Mouse (Mus musculus): ENCODE measurements around the gene Rpl27a. TPM values are rescaled to one million over a fixed set of nuclear protein-coding genes. Genes with fewer than 3 reads are reported as not detected.

Rpl27a gene
- total and polyA plus RNA-seq, 3 experiments, result 402 to 9,138 (median 833) TPM

- TF ChIP-seq GATA1 (IDR thresholded peaks at IDR 0.05; ENCODE audit: borderline replicate concordance, low read length) (no peak), CTCF (IDR thresholded peaks at IDR 0.05; ENCODE audit: low read depth, low read length) (no peak), GATA2 (IDR thresholded peaks at IDR 0.05; ENCODE audit: borderline replicate concordance, low read depth, low read length) (no peak), POLR2AphosphoS5 (IDR thresholded peaks at IDR 0.05; ENCODE audit: insufficient replicate concordance, low read depth, low read length) (no peak), TAL1 (conservative IDR thresholded peaks at IDR 0.05; ENCODE audit: low read depth, low read length) (no peak)
- Histone ChIP-seq H3K4me1 (ENCODE audit: insufficient read depth, low read depth, low read length) (peaks cover 56% of the 10 kb centered on the region), H3K4me3 (ENCODE audit: low read depth, low read length) (peak overlapping the region; percentile 3; the same call in 1 of the 2 replicates), H3K36me3 (replicated peaks) (no peaks in the 10 kb centered on the region), H3K9me3 (replicated peaks) (no peaks in the 10 kb centered on the region), H3K27me3 (ENCODE audit: insufficient read depth, low read length) (no peaks in the 10 kb centered on the region; the same call in 1 of the 2 replicates)
- no peak for DNase-seq (ENCODE audit: low spot score)
- peak; percentile 72 for ATAC-seq (ENCODE audit: extremely low read depth, insufficient number of reproducible peaks, low FRiP score, poor library complexity, severe bottlenecking)
Measured at GRCm38 (mm10) chr7:109510799-109511198, 8.1 kb upstream of the Rpl27a start.

DNA sequence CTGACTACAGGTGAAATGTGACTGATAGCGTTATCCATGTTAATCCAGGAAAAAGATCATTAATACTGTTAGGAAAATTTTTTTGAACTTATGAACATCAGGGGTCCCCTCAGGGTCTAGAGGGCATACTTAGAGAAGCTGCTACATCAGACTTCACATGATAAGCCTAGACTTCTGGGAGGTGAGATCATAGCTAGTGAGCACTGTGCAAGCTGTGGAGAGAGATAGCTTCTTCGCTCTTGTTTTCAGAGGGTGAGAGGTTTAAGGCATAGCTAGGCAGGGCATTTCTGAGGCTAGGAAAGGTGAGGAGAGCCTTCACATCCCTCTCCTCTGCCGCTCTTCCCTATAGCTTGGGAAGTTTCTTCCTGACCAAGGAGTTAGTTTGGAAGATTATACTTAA is 7.1 kb upstream of the Rpl27a start:
- ATAC-seq (ENCODE audit: extremely low read depth, insufficient number of reproducible peaks, low FRiP score, poor library complexity, severe bottlenecking) (no peak), DNase-seq (ENCODE audit: low spot score) (no peak)
- Histone ChIP-seq H3K4me1 (ENCODE audit: insufficient read depth, low read depth, low read length) (peaks cover 60% of the 10 kb centered on the region), H3K9me3 (replicated peaks) (no peaks in the 10 kb centered on the region), H3K4me3 (ENCODE audit: low read depth, low read length) (no peak overlapping the region), H3K27me3 (ENCODE audit: insufficient read depth, low read length) (no peaks in the 10 kb centered on the region; the same call in 1 of the 2 replicates), H3K36me3 (replicated peaks) (no peaks in the 10 kb centered on the region)
- TF ChIP-seq GATA1 (IDR thresholded peaks at IDR 0.05; ENCODE audit: borderline replicate concordance, low read length) (no peak), TAL1 (conservative IDR thresholded peaks at IDR 0.05; ENCODE audit: low read depth, low read length) (peak; percentile 33; the same call in 1 of the 2 replicates)

DNA sequence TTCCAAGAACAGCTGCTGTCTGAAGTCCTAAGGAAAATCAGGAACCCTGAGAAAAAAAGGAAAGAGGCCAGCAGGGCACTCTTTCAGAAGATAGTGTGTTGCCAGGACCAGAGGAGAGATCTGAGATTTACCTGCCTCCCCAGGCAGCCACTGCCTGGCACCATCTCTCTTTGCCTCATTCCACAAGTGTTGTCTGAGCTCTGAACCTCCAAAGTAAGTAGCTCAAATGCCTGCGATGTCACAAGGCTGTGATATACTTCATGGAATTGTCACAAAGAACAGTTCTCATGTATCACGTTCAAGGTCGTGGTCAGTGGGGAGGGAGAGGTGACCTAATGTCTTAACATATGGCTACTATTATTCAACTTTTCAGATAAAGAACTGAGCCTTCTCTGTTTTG is 2.4 kb upstream of the Rpl27a start:
- Histone ChIP-seq H3K36me3 (replicated peaks) (peaks cover 24% of the 10 kb centered on the region), H3K27me3 (ENCODE audit: insufficient read depth, low read length) (no peaks in the 10 kb centered on the region), H3K4me3 (ENCODE audit: low read depth, low read length) (no peak overlapping the region), H3K9me3 (replicated peaks) (no peaks in the 10 kb centered on the region), H3K4me1 (ENCODE audit: insufficient read depth, low read depth, low read length) (peaks cover 46% of the 10 kb centered on the region)
- DNase-seq (ENCODE audit: low spot score), result no peak
- no peak for TF ChIP-seq CTCF (IDR thresholded peaks at IDR 0.05; ENCODE audit: low read depth, low read length)
- TF ChIP-seq GATA2 (IDR thresholded peaks at IDR 0.05; ENCODE audit: borderline replicate concordance, low read depth, low read length), result no peak
- TF ChIP-seq GATA1 (IDR thresholded peaks at IDR 0.05; ENCODE audit: borderline replicate concordance, low read length), result no peak
- TF ChIP-seq POLR2AphosphoS5 (IDR thresholded peaks at IDR 0.05; ENCODE audit: insufficient replicate concordance, low read depth, low read length), result no peak
- TF ChIP-seq TAL1 (conservative IDR thresholded peaks at IDR 0.05; ENCODE audit: low read depth, low read length), result no peak
- ATAC-seq (ENCODE audit: extremely low read depth, insufficient number of reproducible peaks, low FRiP score, poor library complexity, severe bottlenecking), result no peak

DNA sequence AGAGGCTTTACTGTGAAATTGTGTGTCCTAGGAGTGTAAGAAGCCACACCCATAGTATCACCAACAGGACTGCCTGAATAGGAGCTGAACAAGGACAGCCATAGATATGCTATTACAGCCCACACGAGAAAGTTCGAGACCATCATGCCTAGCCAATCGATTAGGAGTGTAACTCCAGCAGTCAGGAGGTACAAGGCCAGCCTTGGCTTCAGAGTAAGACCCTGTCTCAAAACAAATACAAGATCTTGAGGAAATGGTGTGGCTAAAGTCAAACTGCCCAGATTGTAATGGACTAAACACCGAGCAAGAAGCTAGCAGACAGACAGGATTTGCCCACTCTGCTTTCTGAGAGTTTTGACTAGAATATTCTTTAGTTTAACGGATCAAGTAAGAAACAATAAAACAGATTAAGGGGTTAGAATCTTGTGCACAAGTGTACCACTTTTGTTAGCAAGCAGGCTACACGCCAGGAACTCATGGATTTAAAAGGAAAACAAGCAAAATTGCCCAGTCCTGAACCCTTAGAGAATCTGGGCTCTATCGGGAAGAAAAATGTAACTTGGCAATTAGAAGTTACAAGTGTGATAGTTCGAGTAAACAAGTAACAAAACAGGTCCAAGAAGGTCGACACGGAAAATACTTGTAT is 788 bp upstream of the Rpl27a start:
- peak; percentile 43 for DNase-seq (ENCODE audit: low spot score)
- ATAC-seq (ENCODE audit: extremely low read depth, insufficient number of reproducible peaks, low FRiP score, poor library complexity, severe bottlenecking), result peak; percentile 50
- Histone ChIP-seq H3K36me3 (replicated peaks) (peaks cover 40% of the 10 kb centered on the region), H3K27me3 (ENCODE audit: insufficient read depth, low read length) (no peaks in the 10 kb centered on the region), H3K4me1 (ENCODE audit: insufficient read depth, low read depth, low read length) (peaks cover 47% of the 10 kb centered on the region), H3K9me3 (replicated peaks) (no peaks in the 10 kb centered on the region), H3K4me3 (ENCODE audit: low read depth, low read length) (peak overlapping the region; percentile 92)
- no peak for TF ChIP-seq TAL1 (conservative IDR thresholded peaks at IDR 0.05; ENCODE audit: low read depth, low read length)
- TF ChIP-seq CTCF (IDR thresholded peaks at IDR 0.05; ENCODE audit: low read depth, low read length), result no peak
- no peak for TF ChIP-seq GATA1 (IDR thresholded peaks at IDR 0.05; ENCODE audit: borderline replicate concordance, low read length)
- no peak for TF ChIP-seq GATA2 (IDR thresholded peaks at IDR 0.05; ENCODE audit: borderline replicate concordance, low read depth, low read length)
- no peak for TF ChIP-seq POLR2AphosphoS5 (IDR thresholded peaks at IDR 0.05; ENCODE audit: insufficient replicate concordance, low read depth, low read length)

DNA sequence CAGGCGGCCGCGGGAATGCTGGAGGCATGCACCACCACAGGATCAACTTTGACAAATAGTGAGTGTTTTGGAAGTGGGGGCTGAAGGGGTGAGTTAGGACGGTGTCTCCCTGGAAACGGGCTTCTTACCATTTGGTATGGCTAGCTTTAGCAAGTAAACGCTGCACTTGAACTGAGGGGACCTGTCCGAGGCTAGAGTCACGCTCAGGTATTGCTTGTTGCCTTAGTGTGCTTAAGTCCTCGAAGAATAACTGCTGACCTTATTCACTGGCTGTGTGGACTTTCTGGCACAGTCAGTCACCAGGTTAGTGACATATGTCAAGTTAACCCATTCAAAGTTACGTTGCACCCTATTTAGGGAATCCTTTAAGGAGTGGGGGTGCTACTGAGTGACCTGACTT is 989 bp downstream of the Rpl27a start:
- H3K4me1 ChIP-seq (ENCODE audit: insufficient read depth, low read depth, low read length), result peaks cover 45% of the 10 kb centered on the region
- no peaks in the 10 kb centered on the region for H3K27me3 ChIP-seq (ENCODE audit: insufficient read depth, low read length)
- no peak for ATAC-seq (ENCODE audit: extremely low read depth, insufficient number of reproducible peaks, low FRiP score, poor library complexity, severe bottlenecking)
- TF ChIP-seq CTCF (IDR thresholded peaks at IDR 0.05; ENCODE audit: low read depth, low read length) (no peak), GATA2 (IDR thresholded peaks at IDR 0.05; ENCODE audit: borderline replicate concordance, low read depth, low read length) (no peak), GATA1 (IDR thresholded peaks at IDR 0.05; ENCODE audit: borderline replicate concordance, low read length) (no peak), POLR2AphosphoS5 (IDR thresholded peaks at IDR 0.05; ENCODE audit: insufficient replicate concordance, low read depth, low read length) (no peak; the same call in 1 of the 2 replicates), TAL1 (conservative IDR thresholded peaks at IDR 0.05; ENCODE audit: low read depth, low read length) (no peak)
- peak overlapping the region; percentile 92 for H3K4me3 ChIP-seq (ENCODE audit: low read depth, low read length)
- no peak for DNase-seq (ENCODE audit: low spot score)
- H3K9me3 ChIP-seq (replicated peaks), result no peaks in the 10 kb centered on the region
- H3K36me3 ChIP-seq (replicated peaks), result peaks cover 58% of the 10 kb centered on the region

DNA sequence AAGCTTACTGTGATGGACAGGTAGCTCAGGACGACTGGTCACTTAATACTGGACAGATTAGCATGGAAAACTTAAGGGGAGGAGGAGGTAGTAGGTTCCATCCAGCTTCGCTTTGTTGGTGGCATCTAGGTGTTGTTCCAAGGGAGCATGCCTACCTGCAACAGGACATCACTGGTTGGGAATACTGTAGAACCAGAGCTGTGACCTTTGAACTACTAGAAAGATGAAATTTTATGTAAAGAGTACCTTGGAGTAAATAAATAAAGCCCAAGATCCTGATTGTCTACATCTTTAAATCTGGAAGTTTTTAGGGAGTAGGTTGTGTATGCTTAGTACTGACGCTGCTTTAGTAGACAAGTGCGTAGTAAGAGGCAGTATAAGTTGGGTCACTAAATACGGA is 3.1 kb downstream of the Rpl27a start:
- H3K27me3 ChIP-seq (ENCODE audit: insufficient read depth, low read length), result no peaks in the 10 kb centered on the region
- ATAC-seq (ENCODE audit: extremely low read depth, insufficient number of reproducible peaks, low FRiP score, poor library complexity, severe bottlenecking) (no peak), DNase-seq (ENCODE audit: low spot score) (no peak)
- H3K36me3 ChIP-seq (replicated peaks), result peaks cover 74% of the 10 kb centered on the region
- H3K4me1 ChIP-seq (ENCODE audit: insufficient read depth, low read depth, low read length), result peaks cover 38% of the 10 kb centered on the region
- TF ChIP-seq GATA1 (IDR thresholded peaks at IDR 0.05; ENCODE audit: borderline replicate concordance, low read length) (no peak), TAL1 (conservative IDR thresholded peaks at IDR 0.05; ENCODE audit: low read depth, low read length) (no peak), POLR2AphosphoS5 (IDR thresholded peaks at IDR 0.05; ENCODE audit: insufficient replicate concordance, low read depth, low read length) (no peak; the same call in 1 of the 2 replicates), GATA2 (IDR thresholded peaks at IDR 0.05; ENCODE audit: borderline replicate concordance, low read depth, low read length) (no peak), CTCF (IDR thresholded peaks at IDR 0.05; ENCODE audit: low read depth, low read length) (no peak)
- peak overlapping the region; percentile 92 for H3K4me3 ChIP-seq (ENCODE audit: low read depth, low read length)
- no peaks in the 10 kb centered on the region for H3K9me3 ChIP-seq (replicated peaks)
